Mouse (Mus musculus) ES-E14 (cell line): ENCODE measurements around the gene Rcc2. TPM values are rescaled to one million over a fixed set of nuclear protein-coding genes. Genes with fewer than 3 reads are reported as not detected.

Experiments
- DNase-seq: peaks from one replicate; pipeline ENCODE4 v3.0.0-alpha.2; 2013; ENCODE audit warnings: low read depth, low spot score
- H3K27ac ChIP-seq: 2 replicates; pipeline ENCODE4 v1.5.1; 2012; ENCODE audit warnings: low read depth, mild to moderate bottlenecking, low read length, moderate library complexity, mixed read lengths; ENCODE audit not compliant: poor library complexity, insufficient read depth, severe bottlenecking
- H3K36me3 ChIP-seq: 2 replicates; pipeline ENCODE4 v1.6.1; 2012; ENCODE audit warnings: mild to moderate bottlenecking, low read length, moderate library complexity, mixed read lengths; ENCODE audit not compliant: control insufficient read depth, poor library complexity, insufficient read depth, severe bottlenecking
- H3K4me1 ChIP-seq, 2 experiments: fragments of 150-350 bp in 1 of 2; sonication (generic) in 1 of 2; 2 replicates each; pipeline ENCODE4 v1.6.1; 2012; ENCODE audit warnings: low read length in 2 of 2, mild to moderate bottlenecking in 1 of 2, mixed read lengths in 1 of 2; ENCODE audit not compliant: control insufficient read depth in 2 of 2, insufficient read depth in 2 of 2, poor library complexity in 1 of 2
- H3K4me3 ChIP-seq, 2 experiments: fragments of 150-350 bp in 1 of 2; sonication (generic) in 1 of 2; 2 replicates each; pipeline ENCODE4 v1.5.1; 2012; ENCODE audit warnings: low read length in 2 of 2, low read depth in 1 of 2, mild to moderate bottlenecking in 1 of 2, mixed read lengths in 1 of 2; ENCODE audit not compliant: insufficient read depth in 1 of 2, poor library complexity in 1 of 2, severe bottlenecking in 1 of 2
- H3K9ac ChIP-seq: 2 replicates; pipeline ENCODE4 v1.6.1; 2012; ENCODE audit warnings: low read depth, mild to moderate bottlenecking, low read length, mixed read lengths; ENCODE audit not compliant: poor library complexity, insufficient read depth, severe bottlenecking
- H3K9me3 ChIP-seq: fragments of 150-350 bp; sonication (generic); 2 replicates; pipeline ENCODE4 v1.6.1; 2012; ENCODE audit warnings: low read depth, mild to moderate bottlenecking, low read length; ENCODE audit not compliant: control insufficient read depth, insufficient read depth
- CHD2 ChIP-seq: IDR thresholded peaks from 2 replicates; pipeline ENCODE4 v1.6.1; 2014; ENCODE audit warnings: mild to moderate bottlenecking, low read depth, low read length, inconsistent platforms
- HCFC1 ChIP-seq: IDR thresholded peaks from 2 replicates; pipeline ENCODE4 v1.6.1; 2012; ENCODE audit warnings: low read length, inconsistent platforms, borderline replicate concordance; ENCODE audit not compliant: insufficient read depth
- MAFK ChIP-seq: IDR thresholded peaks from 2 replicates; pipeline ENCODE4 v1.6.1; 2014; ENCODE audit warnings: mild to moderate bottlenecking, low read depth, low read length, inconsistent platforms; ENCODE audit not compliant: insufficient read depth
- ZC3H11A ChIP-seq: IDR thresholded peaks from 2 replicates; pipeline ENCODE4 v1.6.1; 2012; ENCODE audit warnings: low read depth, mild to moderate bottlenecking, inconsistent platforms, low read length, borderline replicate concordance
- ZNF384 ChIP-seq: IDR thresholded peaks from 2 replicates; pipeline ENCODE4 v1.6.1; 2012; ENCODE audit warnings: low read depth, low read length, inconsistent platforms
- in situ Hi-C, 2 experiments: fragments of 600-800 bp; cut with MboI; formaldehyde crosslinking; loops; one replicate each; pipeline ENCODE4 v1.15.1; 2025; ENCODE audit warnings: low sequenced_read_pairs in 2 of 2, inconsistent platforms in 1 of 2; ENCODE audit not compliant: unreplicated experiment in 2 of 2
- total RNA-seq: library from RNA; depleted of rRNA; stranded (reverse); fragments of 300-350 nt; gene quantifications from 2 replicates; pipeline ENCODE4 v1.2.3, GENCODE M21; 2012

Gene Rcc2
- total RNA-seq, 1 experiment, result 250 TPM

- no peak overlapping the region for H3K9ac ChIP-seq
- in situ Hi-C loops, result loop anchor here in 1 of 2 experiments (10.0 kb wide), 1 partner anchor 80 kb away; no protein-coding TSS in a partner anchor
- no peaks in the 10 kb centered on the region for H3K9me3 ChIP-seq
- H3K4me3 ChIP-seq, result no peak overlapping the region
- H3K36me3 ChIP-seq, result no peaks in the 10 kb centered on the region
- peak; percentile 88; the same call in 1 of the 2 replicates for TF ChIP-seq ZC3H11A
- TF ChIP-seq HCFC1, result no peak
- peak; percentile 95 for TF ChIP-seq ZNF384
- 0 out of 2 replicates have a peak overlapping the region, but pooled peaks have one; percentile 0 for H3K27ac ChIP-seq
- DNase-seq, result peak; percentile 90
- H3K4me1 ChIP-seq, result no peaks in the 10 kb centered on the region
Observed at GRCm38 (mm10) chr4:140674345-140674926, 25.9 kb upstream of the Rcc2 start.

DNA sequence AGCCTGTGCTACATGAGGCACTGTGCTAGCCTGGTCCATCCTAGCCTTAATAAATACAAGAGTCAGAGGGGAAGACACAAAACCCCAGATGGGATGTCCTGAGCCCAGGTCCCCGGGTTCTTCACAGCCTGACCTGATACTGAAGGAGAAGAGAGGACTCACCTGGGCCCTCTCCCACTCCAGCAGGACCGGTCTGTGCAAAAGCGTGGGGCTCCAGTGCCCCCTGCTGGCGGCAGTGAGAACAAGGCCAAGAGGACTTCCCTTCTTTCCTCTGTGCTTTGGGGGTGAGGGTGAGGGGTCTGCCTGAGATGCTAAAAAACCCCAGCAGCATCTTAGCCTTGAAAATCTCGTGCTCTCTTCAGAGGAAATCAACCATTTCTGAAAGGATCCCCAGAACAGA lies 21.3 kb upstream of the Rcc2 start:
- Histone ChIP-seq H3K9ac (no peak overlapping the region), H3K36me3 (no peaks in the 10 kb centered on the region), H3K27ac (no peak overlapping the region), H3K9me3 (no peaks in the 10 kb centered on the region), H3K4me3 (no peak overlapping the region), H3K4me1 (peaks cover 0 to 8% of the 10 kb centered on the region in 2 experiments; a peak in 2 of 4 replicates)
- in situ Hi-C loops, result loop anchor here in 1 of 2 experiments (10.0 kb wide), 1 partner anchor 84 kb away; no protein-coding TSS in a partner anchor
- no peak for TF ChIP-seq ZNF384
- no peak for TF ChIP-seq CHD2
- TF ChIP-seq ZC3H11A, result peak; percentile 72; the same call in 1 of the 2 replicates
- DNase-seq, result no peak

GRCm38 (mm10) chr4:140679723-140680380 lies 20.5 kb upstream of the Rcc2 start:
- Histone ChIP-seq H3K9ac (no peak overlapping the region), H3K27ac (no peak overlapping the region)
- in situ Hi-C loops, result loop anchor here in 1 of 2 experiments (10.0 kb wide), 1 partner anchor 85 kb away; no protein-coding TSS in a partner anchor

GRCm38 (mm10) chr4:140680731-140681397 lies 19.5 kb upstream of the Rcc2 start:
- Histone ChIP-seq H3K27ac (no peak overlapping the region), H3K9ac (no peak overlapping the region), H3K36me3 (no peaks in the 10 kb centered on the region), H3K4me3 (no peak overlapping the region), H3K4me1 (peaks cover 0 to 20% of the 10 kb centered on the region in 2 experiments; a peak in 2 of 4 replicates), H3K9me3 (no peaks in the 10 kb centered on the region)
- TF ChIP-seq HCFC1, result no peak
- no peak for TF ChIP-seq ZNF384
- TF ChIP-seq ZC3H11A, result no peak
- TF ChIP-seq MAFK, result no peak
- TF ChIP-seq CHD2, result no peak
- in situ Hi-C loops, result no loop called here
- no peak for DNase-seq

More at GRCm38 (mm10) chr4:140679723-140680380, 20.5 kb upstream of the Rcc2 start:
- Histone ChIP-seq H3K4me1 (peaks cover 0 to 13% of the 10 kb centered on the region in 2 experiments; a peak in 2 of 4 replicates), H3K4me3 (0 out of 4 replicates have a peak overlapping the region, but pooled peaks of 1 of the 2 experiments have one; percentile 4), H3K9me3 (no peaks in the 10 kb centered on the region), H3K36me3 (no peaks in the 10 kb centered on the region)
- DNase-seq, result peak; percentile 92
- TF ChIP-seq ZNF384, result no peak
- TF ChIP-seq ZC3H11A, result peak; percentile 75; the same call in 1 of the 2 replicates
